Mouse (Mus musculus): ENCODE measurements around the gene Stim1. TPM values are rescaled to one million over a fixed set of nuclear protein-coding genes. Genes with fewer than 3 reads are reported as not detected.

Stim1 gene
- polyA plus RNA-seq, 1 experiment from 2014 or later, result 14.3 TPM

GRCm38 (mm10) chr7:102440822-102441656 is 173.4 kb downstream of the Stim1 start:
- Histone ChIP-seq H3K4me3 (ENCODE audit: low read depth, low read length) (peak overlapping the region; percentile 67), H3K36me3 (ENCODE audit: control insufficient read depth, insufficient read depth, low read length) (peaks cover 3% of the 10 kb centered on the region; the same call in 1 of the 2 replicates), H3K27ac (ENCODE audit: low read depth, low read length) (no peak overlapping the region; the same call in 1 of the 2 replicates), H3K4me1 (replicated peaks; ENCODE audit: control insufficient read depth, insufficient read depth, low read length) (peaks cover 4% of the 10 kb centered on the region), H3K9ac (ENCODE audit: low read length) (no peak overlapping the region), H3K27me3 (ENCODE audit: control insufficient read depth, insufficient read depth, low read length) (no peaks in the 10 kb centered on the region), H3K4me2 (ENCODE audit: low read depth, low read length, severe bottlenecking) (no peak overlapping the region), H3K9me3 (ENCODE audit: control insufficient read depth, low read length) (no peaks in the 10 kb centered on the region)
- WGBS, result 55% methylated on average over 15 of the region's 15 CpGs
- ATAC-seq (replicated peaks; ENCODE audit: low FRiP score) (peak; percentile 2; the same call in 1 of the 2 replicates), DNase-seq (ENCODE audit: low spot score) (peak; percentile 50)

GRCm38 (mm10) chr7:102441657-102442391 is 174.2 kb downstream of the Stim1 start, which contains the start of gene Rrm1:
TSS of gene Rrm1 (plus strand) at chr7:102441695.
- H3K4me1 ChIP-seq (replicated peaks; ENCODE audit: control insufficient read depth, insufficient read depth, low read length), result peaks cover 4% of the 10 kb centered on the region
- H3K27ac ChIP-seq (ENCODE audit: low read depth, low read length), result peak within 1 kb of the TSS; percentile 76

GRCm38 (mm10) chr7:102442432-102442831 is 174.8 kb downstream of the Stim1 start:
- DNase-seq (ENCODE audit: low spot score), result peak; percentile 3
- Histone ChIP-seq H3K27me3 (ENCODE audit: control insufficient read depth, insufficient read depth, low read length) (no peaks in the 10 kb centered on the region), H3K4me2 (ENCODE audit: low read depth, low read length, severe bottlenecking) (peak overlapping the region; percentile 59), H3K36me3 (ENCODE audit: control insufficient read depth, insufficient read depth, low read length) (peaks cover 12% of the 10 kb centered on the region), H3K4me3 (ENCODE audit: low read depth, low read length) (peak overlapping the region; percentile 67), H3K27ac (ENCODE audit: low read depth, low read length) (peak overlapping the region; percentile 76), H3K9me3 (ENCODE audit: control insufficient read depth, low read length) (no peaks in the 10 kb centered on the region), H3K4me1 (replicated peaks; ENCODE audit: control insufficient read depth, insufficient read depth, low read length) (peaks cover 4% of the 10 kb centered on the region), H3K9ac (ENCODE audit: low read length) (peak overlapping the region; percentile 79)
- 2% methylated on average over 4 of the region's 4 CpGs for WGBS
- no peak; the same call in 1 of the 2 replicates for ATAC-seq (replicated peaks; ENCODE audit: low FRiP score)

More at GRCm38 (mm10) chr7:102441657-102442391, 174.2 kb downstream of the Stim1 start, which contains the start of gene Rrm1:
- Histone ChIP-seq H3K4me2 (ENCODE audit: low read depth, low read length, severe bottlenecking) (peak within 1 kb of the TSS; percentile 59), H3K36me3 (ENCODE audit: control insufficient read depth, insufficient read depth, low read length) (peaks cover 11% of the 10 kb centered on the region), H3K4me3 (ENCODE audit: low read depth, low read length) (peak within 1 kb of the TSS; percentile 67), H3K27me3 (ENCODE audit: control insufficient read depth, insufficient read depth, low read length) (no peaks in the 10 kb centered on the region), H3K9me3 (ENCODE audit: control insufficient read depth, low read length) (no peaks in the 10 kb centered on the region), H3K9ac (ENCODE audit: low read length) (peak within 1 kb of the TSS; percentile 79)
- under 1% methylated on average over 39 of the region's 56 CpGs for WGBS
- ATAC-seq (replicated peaks; ENCODE audit: low FRiP score), result peak; percentile 98
- DNase-seq (ENCODE audit: low spot score), result peak; percentile 96

GRCm38 (mm10) chr7:102444301-102444700 is 176.7 kb downstream of the Stim1 start:
- ATAC-seq (replicated peaks; ENCODE audit: low FRiP score) (no peak), DNase-seq (ENCODE audit: low spot score) (peak; percentile 18)
- Histone ChIP-seq H3K4me2 (ENCODE audit: low read depth, low read length, severe bottlenecking) (peak overlapping the region; percentile 8; the same call in 1 of the 2 replicates), H3K9me3 (ENCODE audit: control insufficient read depth, low read length) (no peaks in the 10 kb centered on the region), H3K27me3 (ENCODE audit: control insufficient read depth, insufficient read depth, low read length) (no peaks in the 10 kb centered on the region), H3K36me3 (ENCODE audit: control insufficient read depth, insufficient read depth, low read length) (peaks cover 16% of the 10 kb centered on the region), H3K9ac (ENCODE audit: low read length) (no peak overlapping the region), H3K4me1 (replicated peaks; ENCODE audit: control insufficient read depth, insufficient read depth, low read length) (peaks cover 4% of the 10 kb centered on the region), H3K27ac (ENCODE audit: low read depth, low read length) (no peak overlapping the region), H3K4me3 (ENCODE audit: low read depth, low read length) (no peak overlapping the region)
- WGBS, result 82% methylated on average over 2 of the region's 2 CpGs

- Histone ChIP-seq H3K4me2 (ENCODE audit: low read depth, low read length, severe bottlenecking) (no peak overlapping the region), H3K9me3 (ENCODE audit: control insufficient read depth, low read length) (no peaks in the 10 kb centered on the region), H3K4me1 (replicated peaks; ENCODE audit: control insufficient read depth, insufficient read depth, low read length) (peaks cover 4% of the 10 kb centered on the region), H3K4me3 (ENCODE audit: low read depth, low read length) (no peak overlapping the region), H3K36me3 (ENCODE audit: control insufficient read depth, insufficient read depth, low read length) (peaks cover 21% of the 10 kb centered on the region), H3K9ac (ENCODE audit: low read length) (no peak overlapping the region), H3K27me3 (ENCODE audit: control insufficient read depth, insufficient read depth, low read length) (no peaks in the 10 kb centered on the region), H3K27ac (ENCODE audit: low read depth, low read length) (no peak overlapping the region)
- 92% methylated on average over 9 of the region's 9 CpGs for WGBS
- ATAC-seq (replicated peaks; ENCODE audit: low FRiP score) (no peak), DNase-seq (ENCODE audit: low spot score) (peak; percentile 17)
Measured at GRCm38 (mm10) chr7:102446438-102446837, 178.8 kb downstream of the Stim1 start.

- no peaks in the 10 kb centered on the region for H3K4me1 ChIP-seq (replicated peaks; ENCODE audit: control insufficient read depth, insufficient read depth, low read length)
- no peak overlapping the region for H3K27ac ChIP-seq (ENCODE audit: low read depth, low read length)
- H3K4me3 ChIP-seq (ENCODE audit: low read depth, low read length), result no peak overlapping the region
- no peak overlapping the region for H3K4me2 ChIP-seq (ENCODE audit: low read depth, low read length, severe bottlenecking)
- no peak overlapping the region for H3K9ac ChIP-seq (ENCODE audit: low read length)
- 85% methylated on average over 5 of the region's 5 CpGs for WGBS
- ATAC-seq (replicated peaks; ENCODE audit: low FRiP score) (no peak), DNase-seq (ENCODE audit: low spot score) (peak; percentile 16)
- H3K9me3 ChIP-seq (ENCODE audit: control insufficient read depth, low read length), result no peaks in the 10 kb centered on the region
- H3K36me3 ChIP-seq (ENCODE audit: control insufficient read depth, insufficient read depth, low read length), result peaks cover 26% of the 10 kb centered on the region
- H3K27me3 ChIP-seq (ENCODE audit: control insufficient read depth, insufficient read depth, low read length), result no peaks in the 10 kb centered on the region
Measured at GRCm38 (mm10) chr7:102458618-102459380, 191.2 kb downstream of the Stim1 start.

GRCm38 (mm10) chr7:102467566-102467965 is 200.0 kb downstream of the Stim1 start:
- DNase-seq (ENCODE audit: low spot score) (peak; percentile 6), ATAC-seq (replicated peaks; ENCODE audit: low FRiP score) (no peak)
- Histone ChIP-seq H3K4me1 (replicated peaks; ENCODE audit: control insufficient read depth, insufficient read depth, low read length) (no peaks in the 10 kb centered on the region), H3K27me3 (ENCODE audit: control insufficient read depth, insufficient read depth, low read length) (no peaks in the 10 kb centered on the region), H3K9me3 (ENCODE audit: control insufficient read depth, low read length) (no peaks in the 10 kb centered on the region), H3K9ac (ENCODE audit: low read length) (no peak overlapping the region), H3K4me2 (ENCODE audit: low read depth, low read length, severe bottlenecking) (no peak overlapping the region), H3K36me3 (ENCODE audit: control insufficient read depth, insufficient read depth, low read length) (peaks cover 27% of the 10 kb centered on the region), H3K27ac (ENCODE audit: low read depth, low read length) (no peak overlapping the region), H3K4me3 (ENCODE audit: low read depth, low read length) (no peak overlapping the region)
- WGBS, result 90% methylated on average over 8 of the region's 8 CpGs

GRCm38 (mm10) chr7:102472675-102473074 is 205.1 kb downstream of the Stim1 start:
- no peaks in the 10 kb centered on the region for H3K4me1 ChIP-seq (replicated peaks; ENCODE audit: control insufficient read depth, insufficient read depth, low read length)
- H3K4me2 ChIP-seq (ENCODE audit: low read depth, low read length, severe bottlenecking), result no peak overlapping the region
- H3K9ac ChIP-seq (ENCODE audit: low read length), result no peak overlapping the region
- H3K4me3 ChIP-seq (ENCODE audit: low read depth, low read length), result no peak overlapping the region
- no peaks in the 10 kb centered on the region for H3K27me3 ChIP-seq (ENCODE audit: control insufficient read depth, insufficient read depth, low read length)
- no peak overlapping the region for H3K27ac ChIP-seq (ENCODE audit: low read depth, low read length)
- 76% methylated on average over 5 of the region's 5 CpGs for WGBS
- no peaks in the 10 kb centered on the region for H3K9me3 ChIP-seq (ENCODE audit: control insufficient read depth, low read length)
- peaks cover 10% of the 10 kb centered on the region for H3K36me3 ChIP-seq (ENCODE audit: control insufficient read depth, insufficient read depth, low read length)
- DNase-seq (ENCODE audit: low spot score) (peak; percentile 28), ATAC-seq (replicated peaks; ENCODE audit: low FRiP score) (no peak)
